Mouse (Mus musculus) testis, adult 2 months (tissue): ENCODE measurements around the gene Trpm7. TPM values are rescaled to one million over a fixed set of nuclear protein-coding genes. Genes with fewer than 3 reads are reported as not detected.

Source experiments
- H3K27ac ChIP-seq: fragments of 200-500 bp; 2 replicates; pipeline ENCODE4 v1.5.1; 2012; ENCODE audit warnings: low read depth, low read length; ENCODE audit not compliant: control insufficient read depth, insufficient read depth
- H3K27me3 ChIP-seq: fragments of 200-500 bp; 2 replicates; pipeline ENCODE4 v1.6.1; 2012; ENCODE audit warnings: mild to moderate bottlenecking, low read length, moderate library complexity; ENCODE audit not compliant: control insufficient read depth, insufficient read depth
- H3K36me3 ChIP-seq: fragments of 200-500 bp; 2 replicates; pipeline ENCODE4 v1.6.1; 2012; ENCODE audit warnings: mild to moderate bottlenecking, low read length; ENCODE audit not compliant: control insufficient read depth, insufficient read depth
- H3K4me1 ChIP-seq: fragments of 200-500 bp; 2 replicates; pipeline ENCODE4 v1.6.1; 2012; ENCODE audit warnings: low read length; ENCODE audit not compliant: control insufficient read depth, insufficient read depth
- H3K4me3 ChIP-seq: fragments of 200-500 bp; 2 replicates; pipeline ENCODE4 v1.5.1; 2012; ENCODE audit warnings: low read depth, mild to moderate bottlenecking, low read length, moderate library complexity, mixed read lengths; ENCODE audit not compliant: control insufficient read depth
- CTCF ChIP-seq: fragments of 200-500 bp; IDR thresholded peaks from 2 replicates; pipeline ENCODE4 v1.5.1; 2012; ENCODE audit warnings: low read depth, mild to moderate bottlenecking, inconsistent platforms, low read length, moderate library complexity; ENCODE audit not compliant: control insufficient read depth, insufficient read depth, insufficient replicate concordance
- POLR2A ChIP-seq: fragments of 200-500 bp; IDR thresholded peaks from 2 replicates; pipeline ENCODE4 v1.6.1; 2012; ENCODE audit warnings: low read depth, mild to moderate bottlenecking, inconsistent platforms, low read length, moderate library complexity; ENCODE audit not compliant: control insufficient read depth
- polyA plus RNA-seq: library from polyadenylated mRNA; depleted of rRNA; stranded (reverse); fragments of >200 nt; gene quantifications from 2 replicates; pipeline ENCODE4 v1.2.3, GENCODE M21; 2012

Gene Trpm7
- polyA plus RNA-seq, 1 experiment = 6.2 TPM

DNA sequence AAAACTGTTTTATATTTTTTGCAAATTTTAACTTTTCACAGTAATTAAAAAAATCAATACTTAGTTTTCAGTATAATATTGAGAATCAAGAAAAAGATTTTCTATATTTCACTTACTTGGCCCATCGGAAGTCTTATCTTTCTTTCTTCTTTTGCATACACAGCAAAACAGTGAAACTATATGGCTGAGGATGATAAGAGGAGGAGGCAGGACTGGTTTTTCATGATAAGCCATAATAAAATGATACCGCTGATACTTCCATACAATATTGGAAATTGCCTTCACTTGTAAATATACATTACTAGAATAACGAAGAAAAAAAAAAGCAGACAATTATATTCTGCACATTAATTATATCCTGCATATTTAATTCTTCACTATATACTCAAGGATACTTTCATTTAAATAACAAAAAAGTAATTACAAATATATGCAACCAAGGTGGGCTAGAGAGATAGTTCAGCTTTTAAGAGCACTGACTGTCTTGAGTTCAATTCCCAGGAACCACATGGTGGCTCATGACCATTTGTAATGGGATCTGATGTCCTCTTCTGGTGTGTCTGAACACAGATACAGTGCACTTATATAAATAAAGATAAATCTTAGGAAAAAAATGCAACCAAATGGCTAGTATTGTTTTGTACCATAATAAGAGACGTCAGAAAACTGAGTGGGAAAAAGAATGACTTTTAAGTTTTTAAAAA, 59.2 kb downstream of the Trpm7 start:
- TF ChIP-seq POLR2A (no peak), CTCF (no peak)
- H3K4me1 ChIP-seq = no peaks in the 10 kb centered on the region
- H3K36me3 ChIP-seq = no peaks in the 10 kb centered on the region

DNA sequence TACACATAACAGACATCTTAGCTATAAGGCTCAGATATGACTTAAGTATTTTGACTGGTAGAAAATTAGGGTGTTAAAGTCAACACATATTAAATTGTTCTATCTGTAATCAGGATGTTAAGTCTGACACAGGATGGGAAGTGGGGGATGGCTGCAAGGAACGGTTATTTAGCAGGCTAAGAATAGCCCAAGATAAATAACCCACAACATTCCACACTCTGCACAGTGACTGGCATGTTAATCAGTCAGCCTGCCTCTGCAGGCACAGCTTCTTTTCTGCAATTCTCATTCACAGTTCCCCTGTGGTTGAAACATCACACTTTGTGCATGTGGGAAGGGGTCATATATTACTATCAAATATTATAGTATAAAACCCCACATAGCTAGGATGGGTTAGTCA, 60.2 kb downstream of the Trpm7 start:
- no peak overlapping the region for H3K4me3 ChIP-seq
- H3K27me3 ChIP-seq = no peaks in the 10 kb centered on the region
- H3K36me3 ChIP-seq = no peaks in the 10 kb centered on the region
- H3K4me1 ChIP-seq = no peaks in the 10 kb centered on the region
- no peak for TF ChIP-seq CTCF
- no peak for TF ChIP-seq POLR2A
- H3K27ac ChIP-seq = no peak overlapping the region

More for the DNA sequence above, 59.2 kb downstream of the Trpm7 start:
- Histone ChIP-seq H3K27ac (no peak overlapping the region), H3K27me3 (no peaks in the 10 kb centered on the region), H3K4me3 (no peak overlapping the region)

DNA sequence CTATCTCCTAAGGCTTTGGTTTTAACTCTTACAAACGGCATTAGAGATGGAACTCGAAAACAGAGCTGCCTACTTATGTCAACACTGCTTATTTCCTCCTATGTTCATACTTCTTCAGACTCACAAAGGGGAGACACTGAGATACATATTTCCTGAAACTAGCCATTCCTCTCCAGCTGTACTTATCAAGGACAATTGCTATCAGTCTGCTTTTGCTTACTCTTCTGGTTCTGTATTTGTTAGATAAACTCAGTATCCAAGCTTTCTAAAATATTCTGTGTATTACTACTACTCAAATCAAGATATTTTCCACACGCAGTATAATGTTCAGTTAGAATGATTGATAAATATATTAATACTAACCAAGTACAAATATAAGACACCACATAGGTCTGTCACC, 74.0 kb downstream of the Trpm7 start:
- Histone ChIP-seq H3K36me3 (no peaks in the 10 kb centered on the region; the same call in 1 of the 2 replicates), H3K27me3 (no peaks in the 10 kb centered on the region), H3K4me3 (no peak overlapping the region), H3K27ac (no peak overlapping the region), H3K4me1 (no peaks in the 10 kb centered on the region)
- TF ChIP-seq CTCF = no peak
- TF ChIP-seq POLR2A = no peak

DNA sequence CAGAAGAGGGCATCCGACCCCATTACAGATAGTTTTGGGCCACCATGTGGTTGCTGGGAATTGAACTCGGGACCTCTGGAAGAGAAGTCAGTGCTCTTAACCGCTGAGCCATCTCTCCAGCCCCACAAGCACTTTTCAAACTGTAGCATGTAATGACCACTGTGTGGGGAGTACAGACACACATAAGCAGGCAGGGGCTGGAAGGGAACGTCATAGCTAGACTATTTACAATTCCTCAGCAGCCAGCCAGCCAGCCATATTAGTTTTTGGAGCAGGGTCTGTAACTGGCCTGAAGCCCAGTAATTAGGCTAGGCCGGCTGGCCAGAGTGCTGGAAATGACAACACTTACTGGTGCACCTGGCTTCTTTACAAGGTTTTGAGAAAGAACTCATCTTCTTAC, 77.6 kb downstream of the Trpm7 start:
- TF ChIP-seq POLR2A (no peak), CTCF (no peak)
- Histone ChIP-seq H3K4me1 (no peaks in the 10 kb centered on the region), H3K36me3 (no peaks in the 10 kb centered on the region; the same call in 1 of the 2 replicates), H3K27me3 (no peaks in the 10 kb centered on the region), H3K4me3 (no peak overlapping the region), H3K27ac (no peak overlapping the region)

DNA sequence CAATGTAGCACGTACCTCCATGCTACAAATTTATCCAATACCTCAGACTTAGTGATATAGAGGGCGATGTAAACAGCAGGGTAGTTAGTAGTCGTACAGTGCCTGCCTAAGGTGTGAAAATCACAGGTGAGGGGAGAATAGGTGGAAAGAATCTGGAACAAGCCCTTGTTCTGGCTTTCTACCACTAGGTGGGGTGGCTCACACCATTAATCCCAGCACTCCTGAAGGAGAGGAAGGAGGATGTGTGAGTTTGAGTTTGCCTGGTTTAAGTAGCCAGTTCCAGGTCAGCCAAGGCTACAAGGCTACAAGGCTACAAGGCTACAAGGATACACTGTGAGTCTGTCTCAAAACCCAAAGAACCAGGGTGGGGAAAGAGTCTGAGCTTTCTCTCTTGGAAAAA, 80.3 kb downstream of the Trpm7 start:
- H3K27me3 ChIP-seq = no peaks in the 10 kb centered on the region
- TF ChIP-seq CTCF = no peak
- TF ChIP-seq POLR2A = no peak
- H3K4me1 ChIP-seq = no peaks in the 10 kb centered on the region
- H3K36me3 ChIP-seq = no peaks in the 10 kb centered on the region; the same call in 1 of the 2 replicates
- no peak overlapping the region for H3K4me3 ChIP-seq
- no peak overlapping the region for H3K27ac ChIP-seq

DNA sequence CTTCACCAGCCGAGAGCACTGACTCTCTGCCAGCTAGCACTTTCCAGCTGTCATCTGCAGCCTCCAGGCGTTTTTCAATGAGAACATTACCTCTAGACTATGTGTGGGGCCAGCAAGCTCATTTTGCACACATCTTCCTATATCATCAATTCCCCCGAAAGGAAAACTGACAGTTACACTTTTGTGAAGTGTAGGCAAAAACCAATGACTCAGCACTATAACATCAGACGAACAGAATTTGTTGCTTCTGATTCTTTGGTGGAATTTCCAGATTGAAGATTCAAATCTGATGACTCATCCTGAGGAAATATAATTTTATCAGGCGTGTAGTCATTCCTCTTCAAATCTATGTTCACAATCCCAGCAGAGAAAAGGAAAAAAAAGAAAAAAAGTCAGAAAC, 83.4 kb downstream of the Trpm7 start:
- Histone ChIP-seq H3K4me3 (no peak overlapping the region), H3K36me3 (no peaks in the 10 kb centered on the region; the same call in 1 of the 2 replicates), H3K27ac (no peak overlapping the region), H3K4me1 (no peaks in the 10 kb centered on the region), H3K27me3 (no peaks in the 10 kb centered on the region)
- no peak for TF ChIP-seq CTCF
- TF ChIP-seq POLR2A = no peak

DNA sequence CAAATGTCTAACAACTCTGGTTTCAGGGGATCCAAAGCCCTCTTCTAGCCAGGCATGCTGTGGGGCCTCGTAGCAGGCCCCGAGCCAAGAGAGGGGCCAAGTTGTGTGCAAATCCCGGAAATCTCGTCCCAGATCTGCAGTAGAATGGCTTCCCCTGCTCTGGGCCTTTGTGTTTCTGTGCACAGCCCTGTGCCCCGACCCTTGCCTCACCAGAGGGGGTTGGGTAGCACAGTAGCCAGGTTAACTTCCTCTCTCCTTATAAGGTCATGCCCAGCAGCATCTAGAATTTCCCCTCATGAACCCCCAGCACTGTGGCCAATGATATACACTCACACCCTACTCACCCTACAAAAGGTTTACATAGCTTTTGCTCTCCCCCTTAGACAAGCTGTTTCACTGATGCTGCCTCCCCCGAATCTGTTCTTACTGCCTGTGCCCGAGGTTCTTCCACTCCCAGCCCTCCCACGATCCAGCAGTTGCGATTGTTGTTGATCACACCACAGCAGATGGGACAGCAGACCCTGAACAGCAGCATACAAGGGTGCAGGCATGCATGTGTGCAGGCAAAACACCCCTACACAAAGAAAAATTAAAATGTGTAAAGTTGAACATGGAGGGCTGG, 88.2 kb downstream of the Trpm7 start:
- H3K36me3 ChIP-seq = no peaks in the 10 kb centered on the region
- no peaks in the 10 kb centered on the region for H3K27me3 ChIP-seq
- no peaks in the 10 kb centered on the region for H3K4me1 ChIP-seq
- H3K4me3 ChIP-seq = no peak overlapping the region
- no peak overlapping the region for H3K27ac ChIP-seq
- TF ChIP-seq POLR2A (no peak), CTCF (no peak)
